ENCODE assay signal across 19 mouse cellular contexts in genomic region chr11:97933553-97933952, GRCm38 (mm10).
"Had no signal": no experiment of that assay in that cellular context is flagged by ENCODE, and none has a peak within 500 bp of the region (broad histone marks: within the 10 kb centered on the region; RNA-seq: fewer than 3 reads in every experiment).

No protein-coding gene starts in this region.

- H3K36me3 ChIP-seq: liver, embryonic 13.5 days; midbrain, embryonic 13.5 days; neural tube, embryonic 13.5 days; stomach, embryonic 15.5 days had no signal

- H3K4me2 ChIP-seq: liver, embryonic 13.5 days; midbrain, embryonic 13.5 days; neural tube, embryonic 13.5 days; stomach, embryonic 15.5 days had no signal

- DNase-seq: kidney, postnatal 25 days; layer of hippocampus, adult 9-11 months; layer of hippocampus, postnatal 36 days; liver, embryonic 13.5 days; lung, adult 2 months; lung, postnatal 14 days; lung, postnatal 4 days; right cerebral cortex, adult 18-20 months; right cerebral cortex, postnatal 14 days; right cerebral cortex, postnatal 4 days; thymus, postnatal 25 days had no signal

- H3K4me1 ChIP-seq: midbrain, embryonic 13.5 days; neural tube, embryonic 13.5 days; stomach, embryonic 15.5 days had no signal

- H3K9ac ChIP-seq: liver, embryonic 13.5 days; midbrain, embryonic 13.5 days; neural tube, embryonic 13.5 days; stomach, embryonic 15.5 days had no signal

- ATAC-seq: midbrain, embryonic 13.5 days; midbrain, embryonic 16.5 days had no signal

- H3K4me3 ChIP-seq: layer of hippocampus, adult 2 months; left cerebral cortex, adult 2 months; liver, embryonic 13.5 days; midbrain, embryonic 13.5 days; myocyte; neural tube, embryonic 13.5 days; stomach, embryonic 15.5 days had no signal

- H3K27me3 ChIP-seq: liver, embryonic 13.5 days; midbrain, embryonic 13.5 days; neural tube, embryonic 13.5 days; stomach, embryonic 15.5 days had no signal

- H3K27ac ChIP-seq: kidney, postnatal 0 days; layer of hippocampus, adult 2 months; left cerebral cortex, adult 2 months; liver, embryonic 13.5 days; midbrain, embryonic 13.5 days; neural tube, embryonic 13.5 days; stomach, embryonic 15.5 days had no signal

- H3K9me3 ChIP-seq: liver, embryonic 13.5 days; midbrain, embryonic 13.5 days; neural tube, embryonic 13.5 days; stomach, embryonic 15.5 days had no signal
